Mouse (Mus musculus) megakaryocyte progenitor cell, adult 5-6 weeks (primary cell): Measurements from ENCODE around the gene Foxred2. TPM values are rescaled to one million over a fixed set of nuclear protein-coding genes. Genes with fewer than 3 reads are reported as not detected.

Experiments used
- total RNA-seq, 2 experiments: library from RNA; stranded (forward) in 1 of 2; stranded (reverse) in 1 of 2; fragments of 157-497, 149-512 nt in 1 of 2; fragments of 200-1000 nt in 1 of 2; gene quantifications; 2 replicates each; pipeline versions ENCODE4 v1.2.3 to v1.2.4; 2015 to 2017

Gene Foxred2
- total RNA-seq, 2 experiments from 2014 or later, result 16.2 to 19.4 TPM

Other genes starting within 250 kb of the Foxred2 start
- not detected in 2 replicates for gene Apol9b, start 227.7 kb downstream of the Foxred2 start, total RNA-seq (2015)
- gene Apol9b, start 227.7 kb downstream of the Foxred2 start, total RNA-seq (2017), result not detected in 2 replicates
- 0.05 and 1.8 TPM in 2 replicates for gene Apol8, start 199.7 kb downstream of the Foxred2 start, total RNA-seq (2015)
- gene Apol8, start 199.7 kb downstream of the Foxred2 start, total RNA-seq (2017), result 0.14 and 0.50 TPM in 2 replicates
- gene Myh9, start 114.5 kb downstream of the Foxred2 start, total RNA-seq (2015), result 167 and 191 TPM in 2 replicates
- gene Myh9, start 114.5 kb downstream of the Foxred2 start, total RNA-seq (2017), result 238 and 338 TPM in 2 replicates
- 196 and 255 TPM in 2 replicates for gene Txn2, start 27.7 kb downstream of the Foxred2 start, total RNA-seq (2015)
- 44.4 and 60.6 TPM in 2 replicates for gene Txn2, start 27.7 kb downstream of the Foxred2 start, total RNA-seq (2017)
- 184 and 226 TPM in 2 replicates for gene Eif3d, start 14.1 kb upstream of the Foxred2 start, total RNA-seq (2015)
- 249 and 254 TPM in 2 replicates for gene Eif3d, start 14.1 kb upstream of the Foxred2 start, total RNA-seq (2017)
- not detected in 2 replicates for gene Cacng2, start 163.3 kb upstream of the Foxred2 start, total RNA-seq (2015)
- not detected in 2 replicates for gene Cacng2, start 163.3 kb upstream of the Foxred2 start, total RNA-seq (2017)
- 45.1 and 48.6 TPM in 2 replicates for gene Ift27, start 217.4 kb upstream of the Foxred2 start, total RNA-seq (2015)
- 9.7 and 16.5 TPM in 2 replicates for gene Ift27, start 217.4 kb upstream of the Foxred2 start, total RNA-seq (2017)
- not detected in 2 replicates for gene Pvalb, start 249.7 kb upstream of the Foxred2 start, total RNA-seq (2015)
- not detected in 2 replicates for gene Pvalb, start 249.7 kb upstream of the Foxred2 start, total RNA-seq (2017)